Mouse (Mus musculus) urinary bladder, postnatal 14 days (tissue): Measurements from ENCODE around the gene Gulp1.

Source experiments
- DNase-seq: peaks from one replicate; pipeline ENCODE4 v3.0.0; 2021; ENCODE audit warnings: low spot score

Gene Gulp1

GRCm38 (mm10) chr1:44551461-44552370 lies at the start of gene Gulp1:
TSS of gene Gulp1 (plus strand) at chr1:44551511.
- peak; percentile 70 for DNase-seq

- no peak for DNase-seq
These were observed 1.1 kb upstream of the Gulp1 start for GRCm38 (mm10) chr1:44550261-44550660.

- DNase-seq = peak; percentile 53
These were observed 1.1 kb downstream of the Gulp1 start for GRCm38 (mm10) chr1:44552371-44552841.

GRCm38 (mm10) chr1:44553166-44553898 lies 2.0 kb downstream of the Gulp1 start:
- DNase-seq = peak; percentile 18

- no peak for DNase-seq
These were observed 16.1 kb downstream of the Gulp1 start for GRCm38 (mm10) chr1:44567431-44567830.

GRCm38 (mm10) chr1:44568296-44568695 lies 17.0 kb downstream of the Gulp1 start:
- DNase-seq = no peak

GRCm38 (mm10) chr1:44576001-44576400 lies 24.7 kb downstream of the Gulp1 start:
- no peak for DNase-seq

- no peak for DNase-seq
These were observed 25.3 kb downstream of the Gulp1 start for GRCm38 (mm10) chr1:44576610-44577009.

GRCm38 (mm10) chr1:44580390-44580789 lies 29.1 kb downstream of the Gulp1 start:
- no peak for DNase-seq

GRCm38 (mm10) chr1:44584886-44585385 lies 33.6 kb downstream of the Gulp1 start:
- DNase-seq = no peak

GRCm38 (mm10) chr1:44591742-44592141 lies 40.4 kb downstream of the Gulp1 start:
- DNase-seq = no peak

GRCm38 (mm10) chr1:44593109-44593508 lies 41.8 kb downstream of the Gulp1 start:
- no peak for DNase-seq

- no peak for DNase-seq
These were observed 47.0 kb downstream of the Gulp1 start for GRCm38 (mm10) chr1:44598312-44598711.

- DNase-seq = no peak
These were observed 62.2 kb downstream of the Gulp1 start for GRCm38 (mm10) chr1:44613294-44614041.

GRCm38 (mm10) chr1:44618751-44619150 lies 67.4 kb downstream of the Gulp1 start:
- DNase-seq = no peak

- DNase-seq = no peak
These were observed 83.2 kb downstream of the Gulp1 start for GRCm38 (mm10) chr1:44634481-44634880.

- DNase-seq = no peak
These were observed 94.5 kb downstream of the Gulp1 start for GRCm38 (mm10) chr1:44645678-44646276.

GRCm38 (mm10) chr1:44678974-44679373 lies 127.7 kb downstream of the Gulp1 start:
- no peak for DNase-seq

GRCm38 (mm10) chr1:44679415-44679814 lies 128.1 kb downstream of the Gulp1 start:
- no peak for DNase-seq

GRCm38 (mm10) chr1:44682556-44682955 lies 131.2 kb downstream of the Gulp1 start:
- DNase-seq = no peak

GRCm38 (mm10) chr1:44683723-44684122 lies 132.4 kb downstream of the Gulp1 start:
- no peak for DNase-seq
